Mouse (Mus musculus) urinary bladder, postnatal 4 days (tissue): ENCODE results near the gene Cyp4x1.

Experiments used
- DNase-seq, 2 experiments: peaks; one replicate each; pipeline ENCODE4 v3.0.0; 2021 to 2022; ENCODE audit warnings: low spot score in 2 of 2

The Cyp4x1 gene

DNA sequence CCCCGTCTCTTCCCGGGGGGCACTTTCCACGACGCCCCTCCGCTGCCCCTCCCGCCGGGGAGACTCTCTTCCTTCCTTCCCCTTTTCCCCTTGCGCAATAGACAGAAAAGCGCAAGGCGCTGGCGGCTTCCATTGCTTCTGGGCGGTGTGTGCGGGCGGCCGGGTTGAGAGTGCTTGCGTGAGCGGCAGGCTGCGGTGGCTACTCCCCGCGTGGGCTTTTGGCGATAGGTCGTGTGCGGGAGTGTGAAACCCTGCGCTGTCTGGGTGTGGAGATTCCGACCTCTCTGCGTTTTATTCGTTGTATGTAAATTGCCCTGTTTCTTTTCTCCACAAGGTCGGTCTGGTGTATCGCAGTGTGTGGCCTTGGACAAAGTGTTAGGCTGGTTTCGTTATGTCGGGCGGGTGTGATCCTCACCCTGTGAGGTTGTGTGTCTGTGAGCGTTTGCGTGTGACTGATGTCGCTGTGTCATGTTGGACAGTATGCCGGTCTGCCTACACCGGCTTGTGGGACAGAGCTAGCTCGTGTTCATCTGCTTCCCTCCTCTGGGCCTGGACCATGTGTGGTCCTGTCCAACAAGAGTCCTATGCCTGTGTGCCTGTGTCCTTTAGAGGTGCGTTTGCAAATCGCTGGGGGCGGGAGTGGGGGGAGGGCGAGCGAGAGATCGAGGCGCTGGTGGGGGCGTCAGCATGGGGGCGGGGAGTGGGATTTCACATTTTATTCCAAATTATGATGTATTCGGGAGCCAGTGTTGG lies 77.0 kb downstream of the Cyp4x1 start:
- DNase-seq: no peak

DNA sequence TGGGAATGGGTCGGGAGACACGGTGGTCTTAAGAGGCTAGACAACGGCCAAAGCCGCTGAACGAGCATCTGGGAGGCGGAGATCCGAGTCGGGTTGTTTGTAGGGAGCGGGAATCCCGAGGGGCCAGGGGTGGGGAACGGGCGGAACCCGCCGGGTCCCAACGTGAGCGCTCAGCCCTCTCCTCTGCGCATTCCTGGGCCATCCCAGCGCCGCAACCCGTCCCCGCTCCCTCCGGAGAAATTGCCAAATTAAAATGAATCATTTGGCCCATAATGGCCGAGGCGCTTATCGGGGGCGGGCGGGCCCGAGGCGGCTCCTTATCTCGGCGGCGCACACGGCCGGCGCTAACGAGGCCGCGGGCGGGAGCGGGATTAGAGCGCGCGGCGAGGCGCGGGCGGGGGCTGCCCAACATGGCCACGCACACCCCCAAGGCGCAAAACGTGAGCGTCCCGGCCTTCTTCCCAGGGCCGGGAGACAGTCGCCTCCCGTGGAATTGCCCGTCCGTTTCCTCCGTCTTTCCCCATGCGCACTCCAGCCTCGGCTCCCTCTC lies 77.6 kb downstream of the Cyp4x1 start, which contains the start of gene Tal1:
Tal1 (plus strand) TSS at position 56 of the 550 bp plus-strand sequence.
- DNase-seq: no peak
